Mouse (Mus musculus): Measurements from ENCODE around the gene Eif1ad.

- no peak for TF ChIP-seq CTCF (IDR thresholded peaks at IDR 0.05; ENCODE audit: low read depth, low read length)
- TF ChIP-seq GATA2 (IDR thresholded peaks at IDR 0.05; ENCODE audit: borderline replicate concordance, low read depth, low read length), result no peak
- TF ChIP-seq POLR2AphosphoS5 (IDR thresholded peaks at IDR 0.05; ENCODE audit: insufficient replicate concordance, low read depth, low read length), result no peak
Observed at GRCm38 (mm10) chr19:5410641-5411040, 44.1 kb downstream of the Eif1ad start.
